Mouse (Mus musculus): ENCODE data around the gene Palld. TPM values are rescaled to one million over a fixed set of nuclear protein-coding genes. Genes with fewer than 3 reads are reported as not detected.

The Palld gene
- total RNA-seq, 2 experiments from 2014 or later: 2.8 to 4.0 TPM

DNA sequence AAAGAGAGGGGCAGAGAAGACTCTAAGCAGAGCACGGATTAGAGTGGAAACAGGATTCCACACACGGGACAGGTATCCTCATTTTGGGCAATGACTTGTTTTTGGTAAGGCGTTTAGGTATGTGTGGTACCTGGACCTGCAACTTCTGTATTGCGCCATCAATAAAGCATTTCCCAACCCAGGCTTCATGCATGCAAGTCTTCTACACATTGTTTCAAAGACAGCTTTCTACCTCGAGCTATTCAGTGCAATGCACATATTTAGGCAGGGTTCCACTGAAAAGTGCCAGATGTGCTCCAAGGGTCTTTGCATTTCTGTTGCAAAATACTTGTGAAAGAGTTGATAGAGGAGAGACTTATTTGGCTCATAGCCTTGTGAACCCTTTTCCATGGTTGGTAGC lies 241.5 kb downstream of the Palld start:
- intact Hi-C loops (cut with DNase I): no loop called here
- no peak for DNase-seq (ENCODE audit: low spot score in 2 of 2)

DNA sequence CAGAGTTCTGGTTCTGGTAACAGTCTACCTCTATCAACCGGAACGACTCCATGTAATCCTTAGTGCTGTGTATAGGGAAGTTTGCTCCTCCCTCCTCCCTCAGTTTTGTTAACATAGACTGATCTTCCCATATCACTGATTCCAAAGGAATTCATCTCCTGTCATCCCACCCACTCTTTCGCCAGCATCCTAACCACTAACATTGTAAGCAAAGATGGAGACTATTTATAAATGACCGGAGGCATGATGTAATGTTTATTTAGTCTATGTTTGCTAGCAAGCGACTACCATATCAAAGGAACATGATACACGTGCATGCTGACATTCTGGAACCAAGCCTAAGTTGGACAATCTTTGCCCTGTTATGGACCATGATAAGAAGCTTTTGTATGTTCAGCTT lies 250.5 kb downstream of the Palld start:
- intact Hi-C loops (cut with DNase I): no loop called here
- no peak for DNase-seq (ENCODE audit: low spot score in 2 of 2)

DNA sequence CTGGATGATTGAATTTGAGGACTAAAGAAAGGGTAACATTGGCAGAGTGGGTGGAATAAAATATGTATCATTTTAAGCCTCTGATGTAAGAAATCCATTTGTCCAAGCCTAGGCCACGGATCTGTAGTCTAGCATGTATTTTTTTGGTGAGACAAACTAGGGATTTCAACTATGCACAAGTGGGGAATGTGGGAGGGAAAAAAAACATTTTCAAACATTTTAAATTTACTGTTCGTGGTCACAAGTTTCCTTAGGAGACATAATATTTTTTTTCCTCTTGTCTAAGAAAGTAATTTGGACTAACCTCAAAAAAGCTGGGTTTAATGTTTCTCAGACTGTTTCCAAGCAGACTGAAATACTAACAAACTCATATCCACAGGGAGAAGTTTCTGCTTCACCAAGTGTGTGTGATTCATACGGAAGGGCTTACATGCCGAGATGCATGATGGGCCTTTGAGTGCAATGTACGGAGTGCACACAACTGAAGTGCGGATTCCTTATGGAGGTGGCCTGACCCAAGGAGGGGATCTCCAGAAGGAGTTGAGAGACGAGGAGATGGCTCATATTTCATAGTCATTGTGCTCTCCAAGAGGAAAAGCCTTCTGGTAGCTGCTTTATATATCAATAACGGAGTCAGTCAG lies 256.2 kb downstream of the Palld start:
- intact Hi-C loops (cut with DNase I): no loop called here
- DNase-seq (ENCODE audit: low spot score in 2 of 2): no peak

DNA sequence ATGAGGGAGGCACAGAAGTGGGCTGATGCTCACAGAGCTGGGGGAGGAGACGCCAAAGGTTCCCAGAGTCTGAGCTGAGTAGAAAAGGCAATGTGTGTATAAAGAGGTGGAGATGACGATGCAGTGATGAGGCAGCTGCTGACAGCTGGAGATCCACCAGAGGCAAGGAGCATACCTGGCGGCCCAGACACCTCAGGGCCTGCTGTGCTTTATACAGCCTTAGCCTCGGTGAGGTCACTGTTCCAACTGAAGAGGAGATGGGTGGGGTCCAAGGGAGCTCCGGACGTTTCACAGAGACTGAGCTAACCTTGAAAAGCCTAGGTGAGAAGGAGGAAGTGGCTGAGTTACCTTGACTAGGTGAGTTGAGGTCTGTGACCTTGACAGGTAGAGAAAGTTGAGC lies 256.8 kb downstream of the Palld start:
- intact Hi-C loops (cut with DNase I): no loop called here
- no peak for DNase-seq (ENCODE audit: low spot score in 2 of 2)

DNA sequence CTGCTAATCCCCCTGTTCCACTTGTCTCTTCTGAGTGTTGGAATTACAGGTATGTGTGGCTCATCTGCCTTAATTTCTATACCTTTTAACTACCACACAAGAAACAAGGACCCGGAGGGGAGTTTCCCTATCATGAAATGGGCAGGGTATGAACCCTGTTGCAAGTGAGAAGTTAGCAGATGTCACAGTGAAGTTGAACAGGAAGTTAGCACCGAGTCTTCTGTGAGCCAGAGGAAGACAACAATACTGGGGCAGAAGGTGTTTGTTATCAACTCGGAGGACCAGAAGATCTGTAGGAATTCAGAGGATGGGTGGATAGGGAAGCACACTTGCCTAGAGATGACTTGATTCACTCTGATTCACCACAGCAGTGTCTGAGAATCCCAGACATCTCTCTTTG lies 259.3 kb downstream of the Palld start:
- DNase-seq (ENCODE audit: low spot score in 2 of 2): no peak
- intact Hi-C loops (cut with DNase I): no loop called here

DNA sequence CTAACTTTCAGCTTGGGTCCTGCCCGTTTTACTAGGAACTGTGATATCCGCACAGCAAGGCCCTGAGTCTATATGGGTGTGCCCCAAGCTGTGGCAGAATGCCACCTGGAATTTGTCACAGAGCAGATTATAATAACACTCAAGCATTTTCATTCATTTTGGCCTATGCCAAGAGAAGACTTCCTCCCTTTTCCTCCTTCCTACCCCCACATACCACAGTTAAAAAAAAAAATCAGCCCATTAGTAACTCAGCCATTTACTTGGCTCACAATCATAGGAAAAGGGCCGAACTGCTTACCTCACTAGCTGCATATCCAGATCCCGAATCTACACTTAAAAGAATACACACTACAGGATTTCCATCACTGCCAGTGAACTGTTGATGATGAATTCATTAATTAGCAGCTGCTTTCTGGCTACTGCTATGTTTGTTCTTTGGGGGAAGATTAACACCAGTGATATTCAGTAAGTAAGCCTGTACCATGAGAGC lies 260.1 kb downstream of the Palld start:
- no peak for DNase-seq (ENCODE audit: low spot score in 2 of 2)
- intact Hi-C loops (cut with DNase I): no loop called here

DNA sequence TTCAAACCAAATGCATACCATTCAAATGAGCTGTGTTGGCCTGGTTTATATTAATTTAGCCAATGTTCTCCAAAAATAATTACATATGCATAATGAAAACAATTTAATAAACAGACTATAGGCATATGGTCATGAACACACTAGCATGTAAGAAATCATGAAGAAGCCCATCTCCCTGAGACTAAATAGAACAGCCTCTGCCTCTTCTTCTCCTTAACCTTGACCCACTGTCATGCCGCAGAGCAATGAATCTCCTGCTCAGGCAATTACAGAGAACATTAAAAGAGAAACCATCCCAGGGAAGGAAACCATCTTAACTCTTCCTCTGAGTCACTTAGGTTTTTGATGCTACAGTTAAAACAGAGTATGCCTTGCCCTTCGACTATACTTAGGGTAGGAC lies 262.9 kb downstream of the Palld start:
- intact Hi-C loops (cut with DNase I): no loop called here
- no peak for DNase-seq (ENCODE audit: low spot score in 2 of 2)

DNA sequence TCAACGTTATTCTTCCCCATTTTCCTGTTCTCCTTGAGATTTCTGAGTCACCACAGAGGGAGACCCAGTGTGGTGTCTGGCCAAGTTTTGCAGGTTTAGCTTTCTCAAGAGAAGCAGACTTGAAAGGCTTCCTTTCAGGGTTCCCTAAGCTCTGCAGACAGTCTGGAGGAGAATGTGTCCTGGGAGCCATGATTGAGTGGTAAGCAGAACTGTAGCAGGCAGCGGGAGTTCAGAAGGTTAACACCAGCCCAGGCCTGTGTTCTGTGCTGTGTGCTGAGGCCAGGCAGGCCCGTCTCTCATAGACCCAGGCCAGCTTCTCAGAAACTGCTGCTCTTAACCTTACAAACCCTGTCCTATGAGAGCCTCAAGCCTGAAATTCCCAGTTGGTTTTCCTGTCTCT lies 263.5 kb downstream of the Palld start:
- intact Hi-C loops (cut with DNase I): no loop called here
- DNase-seq (ENCODE audit: low spot score in 2 of 2): no peak

DNA sequence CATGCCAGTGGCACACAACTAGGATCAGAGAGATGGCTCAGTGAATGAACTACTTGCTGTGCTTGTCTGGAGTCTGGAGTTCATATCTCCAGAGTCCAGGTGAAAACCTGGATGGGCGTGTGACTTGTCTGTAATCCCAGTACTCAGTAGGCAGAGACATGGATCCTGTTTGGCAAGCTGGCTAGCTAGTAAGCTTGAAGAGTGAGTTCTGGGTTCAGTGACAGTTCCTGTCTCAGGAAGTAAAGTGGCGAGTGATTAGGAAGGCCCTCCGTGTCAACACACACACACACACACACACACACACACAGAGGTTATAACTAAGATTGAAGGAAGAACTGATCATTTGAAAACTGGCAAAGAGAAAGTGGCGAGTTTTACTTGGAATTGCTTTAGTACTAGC lies 264.8 kb downstream of the Palld start:
- no peak for DNase-seq (ENCODE audit: low spot score in 2 of 2)
- intact Hi-C loops (cut with DNase I): no loop called here

DNA sequence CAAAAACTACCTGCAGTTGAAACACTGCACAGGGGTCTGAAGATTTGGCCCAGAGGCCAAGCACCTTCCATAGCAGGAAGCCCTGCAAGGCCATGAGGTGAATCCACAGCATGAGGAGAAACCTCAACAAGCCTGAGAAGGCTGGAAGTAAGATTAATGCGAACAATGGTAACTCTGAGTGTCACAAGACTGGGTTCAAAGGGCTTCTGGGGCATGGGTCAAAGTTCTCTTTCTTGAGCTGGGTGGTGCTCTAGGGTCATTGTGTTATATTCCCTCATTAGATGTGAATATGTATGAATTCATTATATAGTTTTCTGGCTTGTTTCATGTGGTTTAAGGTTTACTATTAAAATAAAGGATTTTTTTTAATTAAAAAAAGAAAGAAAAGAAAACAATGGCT lies 267.7 kb downstream of the Palld start:
- DNase-seq (ENCODE audit: low spot score in 2 of 2): no peak
- intact Hi-C loops (cut with DNase I): no loop called here

DNA sequence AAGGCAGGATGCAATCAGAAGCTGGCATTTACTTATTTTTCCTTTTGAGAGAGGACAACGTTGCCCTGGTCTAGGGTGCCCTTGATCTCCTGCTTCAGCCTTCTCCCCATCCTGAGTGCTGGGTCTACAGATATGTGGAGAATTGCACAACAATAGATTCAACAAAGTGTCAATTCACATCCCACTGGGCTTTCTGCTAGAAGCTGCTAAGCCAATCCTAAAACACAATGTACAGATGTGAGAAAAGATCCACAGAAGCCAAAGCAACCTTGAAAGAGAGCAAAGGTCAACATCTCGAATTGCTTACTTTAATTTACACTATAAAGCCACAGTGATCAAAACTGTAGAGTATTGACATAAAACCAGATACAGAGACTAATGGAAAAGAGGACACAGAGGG lies 270.2 kb downstream of the Palld start:
- intact Hi-C loops (cut with DNase I): no loop called here

DNA sequence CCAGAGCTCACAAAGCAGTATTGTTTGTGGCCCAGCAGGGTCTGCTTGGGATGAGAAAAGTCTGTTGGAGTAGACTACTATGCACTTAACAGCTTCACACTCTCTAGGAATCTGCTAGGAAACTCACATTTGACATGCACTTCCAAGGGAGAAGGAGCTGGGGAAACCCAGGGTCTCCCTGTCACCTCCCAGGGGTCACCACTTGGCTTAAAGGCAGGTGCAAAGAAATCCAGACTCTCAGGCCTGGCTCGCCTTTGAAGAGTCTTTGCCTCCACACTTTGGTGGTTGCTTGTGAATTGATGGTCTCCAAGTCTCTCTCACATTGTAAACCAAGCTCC lies 272.9 kb downstream of the Palld start:
- no peak for DNase-seq (ENCODE audit: low spot score in 2 of 2)
- intact Hi-C loops (cut with DNase I): no loop called here

More for the DNA sequence above, 270.2 kb downstream of the Palld start:
- DNase-seq (ENCODE audit: low spot score in 2 of 2): no peak

DNA sequence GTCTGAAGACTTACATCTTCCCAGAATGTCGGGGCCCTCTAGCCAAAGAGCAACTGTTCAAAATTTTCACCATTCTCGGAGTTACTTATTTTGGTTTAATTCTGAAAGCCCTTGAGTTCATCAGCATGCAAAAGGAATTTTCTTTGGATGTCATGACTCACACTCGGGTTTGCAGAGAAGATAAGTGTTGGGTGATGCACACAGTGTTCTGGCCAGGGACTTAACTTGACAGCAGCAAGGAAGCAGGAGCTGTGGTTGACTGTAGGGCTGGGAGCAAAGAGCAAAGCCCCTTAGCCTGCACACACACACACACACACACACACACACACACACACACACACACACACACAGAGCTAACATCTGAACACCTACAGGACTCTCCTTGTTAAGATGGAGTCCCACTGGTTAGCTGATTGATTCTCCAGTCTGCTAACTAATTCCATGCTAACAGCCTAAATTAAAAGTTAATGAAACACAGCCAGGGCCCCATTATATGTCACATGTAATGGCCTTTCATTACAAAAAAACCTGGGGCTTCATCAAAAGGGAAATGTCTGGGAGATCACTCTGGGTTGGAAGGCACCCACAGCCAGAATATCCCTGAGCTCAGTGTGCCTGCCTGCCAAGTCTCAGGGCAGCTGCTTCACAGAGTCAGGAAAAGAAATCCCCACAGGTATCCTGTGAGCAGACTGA lies 273.4 kb downstream of the Palld start:
- DNase-seq (ENCODE audit: low spot score in 2 of 2): no peak
- intact Hi-C loops (cut with DNase I): no loop called here

DNA sequence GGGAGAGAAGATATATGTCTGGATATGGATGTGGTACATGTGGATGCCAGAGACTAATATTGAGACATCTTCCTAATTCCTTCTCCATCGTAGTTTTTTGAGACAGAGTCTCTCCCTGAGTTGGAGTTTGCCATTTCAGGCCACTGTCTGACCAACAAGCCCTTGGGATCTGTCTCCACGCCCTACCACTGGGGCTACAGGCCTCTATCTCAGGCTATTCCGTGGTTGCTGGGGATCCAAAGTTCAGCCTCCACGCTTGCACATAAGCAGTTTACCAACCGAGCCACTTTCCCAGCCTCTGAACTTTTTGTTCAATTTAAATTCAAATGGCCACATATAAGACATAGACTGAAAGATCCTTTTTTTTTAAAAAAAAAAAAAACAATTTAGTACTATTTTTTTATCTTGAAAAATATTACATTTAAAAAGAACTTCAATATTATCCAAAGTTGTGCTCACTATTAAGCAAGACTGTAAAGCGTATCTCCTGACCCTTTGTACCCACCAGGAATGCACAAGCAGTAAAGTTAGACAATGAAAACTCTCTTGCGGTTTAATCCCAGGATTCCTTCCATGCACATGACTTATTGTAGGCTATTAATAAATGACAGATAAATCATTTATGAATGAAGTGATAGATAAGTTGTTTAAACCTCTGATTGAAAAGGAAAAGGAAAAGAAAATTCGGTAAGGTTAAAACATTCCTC lies 276.1 kb downstream of the Palld start:
- no peak for DNase-seq (ENCODE audit: low spot score in 2 of 2)
- intact Hi-C loops (cut with DNase I): no loop called here

DNA sequence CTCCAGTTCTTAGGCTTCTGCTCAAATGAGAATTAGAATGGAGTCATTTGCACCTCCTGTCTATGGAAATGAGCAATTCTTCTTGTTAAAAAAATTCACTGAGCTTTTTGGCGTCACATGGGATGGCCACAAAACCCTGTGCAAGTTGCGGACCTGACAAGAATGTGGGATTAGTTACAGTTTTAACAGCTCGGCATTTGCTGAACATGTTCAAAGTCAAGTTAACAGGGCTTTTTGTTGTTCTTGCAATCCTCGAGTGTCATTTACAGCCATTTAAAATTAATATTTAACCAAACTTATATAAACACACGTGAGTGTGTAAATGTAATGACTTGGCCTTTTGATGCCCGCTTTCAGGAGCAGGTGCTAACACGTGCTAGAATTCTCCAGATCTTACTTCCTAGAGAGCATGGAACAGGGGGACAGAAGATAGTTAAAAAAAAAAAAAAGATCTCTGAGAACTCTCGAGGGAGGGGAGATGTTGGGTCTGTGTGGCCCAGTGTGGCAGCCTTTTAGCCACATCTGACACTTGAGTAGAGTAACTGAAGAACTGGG lies 276.8 kb downstream of the Palld start:
- no peak for DNase-seq (ENCODE audit: low spot score in 2 of 2)
- intact Hi-C loops (cut with DNase I): no loop called here

DNA sequence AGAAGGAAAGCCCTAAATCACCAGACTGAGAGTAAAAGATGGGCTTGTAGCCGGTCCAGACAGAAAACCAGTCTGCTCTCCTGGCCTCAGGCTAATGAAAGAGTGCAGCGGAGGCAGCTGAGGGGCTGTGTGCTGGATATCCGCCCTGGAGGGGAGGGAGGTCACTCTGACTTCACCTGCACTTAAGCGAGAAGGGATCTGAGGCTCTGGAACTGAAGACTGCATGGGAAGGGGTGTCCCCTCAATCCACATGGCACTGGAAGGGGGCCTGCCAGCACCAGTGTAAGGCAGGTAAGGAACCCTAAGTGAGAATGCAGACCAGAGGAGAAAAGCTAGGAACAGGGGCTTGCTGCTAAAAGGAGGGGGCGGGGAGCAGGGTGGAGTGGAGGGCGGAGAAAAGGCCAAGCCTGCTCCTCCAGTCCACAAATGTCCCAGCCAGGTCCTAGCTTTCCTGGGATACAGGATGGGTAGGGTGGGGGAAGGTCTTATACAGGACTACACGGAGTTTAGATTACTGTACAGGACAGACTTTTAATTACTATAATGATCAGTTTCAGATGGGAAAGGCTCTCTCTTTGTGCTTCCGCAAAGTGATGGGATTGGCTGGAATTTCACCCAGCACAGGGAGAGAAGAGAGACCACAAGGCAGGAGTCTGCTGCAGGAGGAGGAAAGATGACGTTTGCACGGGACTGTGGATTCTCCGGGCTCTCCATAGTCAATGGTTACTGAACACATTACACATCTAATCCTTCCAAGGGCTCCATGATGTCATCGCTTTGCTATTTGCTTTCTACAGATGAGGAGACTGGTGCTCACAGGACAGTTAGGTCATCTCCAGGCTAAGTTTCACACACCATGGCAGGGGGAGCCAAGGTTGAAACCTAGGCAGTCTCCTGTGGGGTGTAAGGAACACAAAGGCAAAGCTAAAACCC lies 278.7 kb downstream of the Palld start:
- intact Hi-C loops (cut with DNase I): no loop called here
- DNase-seq (ENCODE audit: low spot score in 2 of 2): no peak

DNA sequence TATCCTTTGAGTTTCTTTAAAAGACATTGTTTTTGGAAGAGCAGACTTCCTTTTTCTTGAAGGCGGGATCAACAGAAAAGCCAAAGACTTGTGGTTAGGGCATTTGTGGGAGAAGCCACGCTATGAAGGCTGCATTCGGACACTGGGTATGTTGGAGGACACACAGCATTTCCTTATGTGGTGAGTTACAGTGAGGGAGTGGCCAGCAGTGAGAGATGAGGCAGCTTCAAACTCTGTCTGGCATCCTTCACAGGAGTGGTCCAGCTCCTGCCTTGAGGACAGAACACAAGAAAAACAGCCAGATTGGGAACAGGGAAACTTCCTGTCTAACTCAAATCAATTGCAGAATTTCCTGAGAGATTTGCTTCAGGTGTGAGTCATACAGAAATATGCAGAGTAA lies 281.2 kb downstream of the Palld start:
- intact Hi-C loops (cut with DNase I): no loop called here

DNA sequence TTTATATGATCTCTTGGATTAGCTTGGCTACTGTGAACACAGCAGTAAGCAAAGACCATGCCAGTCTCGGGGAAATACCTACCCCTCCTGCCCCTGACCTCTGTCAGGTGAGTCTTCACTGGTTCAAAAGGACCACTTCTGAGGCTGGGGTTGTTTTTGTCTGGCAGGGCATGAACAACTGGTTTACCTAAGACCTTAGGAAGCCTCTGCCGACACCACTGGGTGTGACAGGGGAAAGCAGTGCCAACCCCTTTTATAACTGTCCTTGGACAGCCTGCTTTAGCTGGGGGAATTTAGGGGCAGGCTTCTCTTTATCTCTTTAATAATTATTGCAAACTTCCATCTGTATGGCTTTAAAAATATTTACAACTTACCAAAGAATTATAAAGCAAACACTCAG lies 284.8 kb downstream of the Palld start:
- intact Hi-C loops (cut with DNase I): no loop called here
- DNase-seq (ENCODE audit: low spot score in 2 of 2): no peak

More for the DNA sequence above, 281.2 kb downstream of the Palld start:
- no peak for DNase-seq (ENCODE audit: low spot score in 2 of 2)

DNA sequence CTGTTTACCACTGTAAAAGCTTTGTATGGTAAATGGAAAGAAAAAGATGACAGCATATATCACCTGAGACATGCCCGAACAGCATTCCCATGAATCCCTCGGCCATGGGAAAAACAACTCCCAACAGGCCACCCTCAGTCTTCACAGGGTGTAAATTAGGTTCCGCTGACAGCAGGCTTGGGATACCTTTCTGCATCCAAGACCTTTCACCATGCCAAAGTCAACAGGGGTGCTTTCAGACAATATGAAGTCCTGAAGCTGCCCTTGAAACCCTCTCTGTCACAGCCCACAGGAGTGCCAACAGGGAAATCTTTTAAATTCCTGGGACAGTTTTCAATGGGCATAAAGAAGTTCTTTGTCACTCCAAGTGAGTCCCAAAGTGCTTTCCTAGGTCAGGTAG lies 285.4 kb downstream of the Palld start:
- no peak for DNase-seq (ENCODE audit: low spot score in 2 of 2)
- intact Hi-C loops (cut with DNase I): no loop called here
